In the genomic region with DNA sequence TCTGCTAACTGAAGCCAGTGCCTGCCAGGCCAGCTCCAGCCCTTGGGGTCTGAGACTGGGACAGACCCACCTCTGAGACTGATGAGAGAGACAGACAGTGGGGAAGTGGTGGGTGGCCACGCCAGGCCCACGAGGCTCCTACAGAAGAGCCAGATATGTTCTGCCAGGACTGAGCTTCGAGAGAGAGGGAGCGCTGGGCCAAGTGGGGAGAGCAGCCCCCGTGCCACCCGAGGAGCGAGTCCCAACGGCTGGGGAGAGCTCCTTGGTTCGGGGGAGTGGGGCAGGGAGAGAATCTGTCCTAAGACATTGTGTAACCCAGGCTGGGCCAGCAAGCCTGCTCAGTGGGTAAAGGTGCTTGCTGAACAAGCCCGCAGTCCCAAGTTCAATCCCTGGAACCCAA, we compare ENCODE assay signal across 30 mouse cellular contexts. TPM values are rescaled to one million over a fixed set of nuclear protein-coding genes. Genes with fewer than 3 reads are reported as not detected.
"Had no signal": no experiment of that assay in that cellular context is flagged by ENCODE, and none has a peak within 500 bp of the region (broad histone marks: within the 10 kb centered on the region; RNA-seq: fewer than 3 reads in every experiment).

No protein-coding gene starts in this region.

- H3K27ac ChIP-seq: heart, adult 2 months; heart, embryonic 13.5 days; heart, embryonic 15.5 days; hindbrain, embryonic 13.5 days; hindbrain, embryonic 15.5 days; hindbrain, postnatal 0 days; kidney, embryonic 15.5 days; kidney, postnatal 0 days; limb, embryonic 13.5 days; limb, embryonic 15.5 days; liver, embryonic 12.5 days; liver, embryonic 14.5 days had no signal

- H3K9me3 ChIP-seq: heart, embryonic 13.5 days; heart, embryonic 15.5 days; hindbrain, embryonic 13.5 days; hindbrain, embryonic 15.5 days; kidney, embryonic 15.5 days; limb, embryonic 13.5 days; limb, embryonic 15.5 days had no signal

- ATAC-seq: hindbrain, postnatal 0 days; intestine, embryonic 16.5 days had no signal

- DNase-seq: gastrocnemius, postnatal 10 days; heart, adult 11 months; heart, adult 2 months; heart, postnatal 14 days; heart, postnatal 36 days; kidney, adult 11 months; kidney, adult 2 months; kidney, adult 9 months; kidney, postnatal 14 days; kidney, postnatal 36 days; layer of hippocampus, adult 9-11 months; layer of hippocampus, postnatal 36 days; left cerebral cortex, postnatal 4 days had no signal

- H3K4me3 ChIP-seq: heart, adult 2 months; heart, embryonic 13.5 days; heart, embryonic 15.5 days; hindbrain, embryonic 13.5 days; hindbrain, embryonic 15.5 days; kidney, embryonic 15.5 days; limb, embryonic 13.5 days; limb, embryonic 15.5 days; liver, embryonic 12.5 days had no signal

- H3K4me2 ChIP-seq: heart, embryonic 11.5 days; heart, embryonic 13.5 days; heart, embryonic 15.5 days; hindbrain, embryonic 13.5 days; hindbrain, embryonic 15.5 days; kidney, embryonic 15.5 days; limb, embryonic 13.5 days; limb, embryonic 15.5 days; liver, embryonic 12.5 days had no signal

- H3K36me3 ChIP-seq: heart, embryonic 13.5 days; heart, embryonic 15.5 days; hindbrain, embryonic 15.5 days; kidney, embryonic 15.5 days; limb, embryonic 13.5 days; limb, embryonic 15.5 days; liver, embryonic 12.5 days had no signal

- H3K9ac ChIP-seq: heart, embryonic 15.5 days; hindbrain, embryonic 13.5 days; hindbrain, embryonic 15.5 days; kidney, embryonic 15.5 days; limb, embryonic 13.5 days; limb, embryonic 15.5 days; liver, embryonic 12.5 days; liver, embryonic 14.5 days had no signal

RNA-seq across cellular contexts. Expression of gene Cilp2, which starts 10.5 kb away (rescaled TPM):
- total RNA-seq: hematopoietic stem cell, adult 5-6 weeks; liver, adult 2 months had no signal
- polyA plus RNA-seq: liver, embryonic 16.5 days had no signal

RNA-seq across cellular contexts. Expression of gene Tssk6, which starts 25.0 kb away (rescaled TPM):
- total RNA-seq: heart, postnatal 14 days; heart, postnatal 36 days; left cerebral cortex, adult 18-20 months; left cerebral cortex, postnatal 4 days; liver, adult 2 months had no signal

RNA-seq across cellular contexts. Expression of gene Yjefn3, which starts 25.5 kb away (rescaled TPM):
- total RNA-seq: hematopoietic stem cell, adult 5-6 weeks had no signal

RNA-seq across cellular contexts. Expression of gene Pbx4, which starts 44.7 kb away (rescaled TPM):
- total RNA-seq: heart, postnatal 36 days had no signal
